Mouse (Mus musculus) thymus, adult 2 months (tissue): ENCODE measurements around the gene Capn13.

Experiments used
- CTCF ChIP-seq: fragments of 200-500 bp; IDR thresholded peaks from 2 replicates; pipeline ENCODE4 v1.5.1; 2012; ENCODE audit warnings: mild to moderate bottlenecking, control low read depth, low read length, moderate library complexity, borderline replicate concordance; ENCODE audit not compliant: control insufficient read depth, poor library complexity, insufficient read depth; ENCODE audit errors: extremely low read depth
- POLR2A ChIP-seq: fragments of 200-500 bp; IDR thresholded peaks from 2 replicates; pipeline ENCODE4 v1.6.1; 2012; ENCODE audit warnings: mild to moderate bottlenecking, low read length, control low read depth, moderate library complexity; ENCODE audit not compliant: control insufficient read depth, poor library complexity, insufficient read depth; ENCODE audit errors: extremely low read depth

GRCm38 (mm10) chr17:73325314-73325713, 75.4 kb downstream of the Capn13 start:
- TF ChIP-seq POLR2A: no peak
- TF ChIP-seq CTCF: no peak
